Mouse (Mus musculus): ENCODE results near the gene Hes1.
A peak's percentile ranks its signal among the peaks of the same experiment; 100 is the strongest.

Gene Hes1

DNA sequence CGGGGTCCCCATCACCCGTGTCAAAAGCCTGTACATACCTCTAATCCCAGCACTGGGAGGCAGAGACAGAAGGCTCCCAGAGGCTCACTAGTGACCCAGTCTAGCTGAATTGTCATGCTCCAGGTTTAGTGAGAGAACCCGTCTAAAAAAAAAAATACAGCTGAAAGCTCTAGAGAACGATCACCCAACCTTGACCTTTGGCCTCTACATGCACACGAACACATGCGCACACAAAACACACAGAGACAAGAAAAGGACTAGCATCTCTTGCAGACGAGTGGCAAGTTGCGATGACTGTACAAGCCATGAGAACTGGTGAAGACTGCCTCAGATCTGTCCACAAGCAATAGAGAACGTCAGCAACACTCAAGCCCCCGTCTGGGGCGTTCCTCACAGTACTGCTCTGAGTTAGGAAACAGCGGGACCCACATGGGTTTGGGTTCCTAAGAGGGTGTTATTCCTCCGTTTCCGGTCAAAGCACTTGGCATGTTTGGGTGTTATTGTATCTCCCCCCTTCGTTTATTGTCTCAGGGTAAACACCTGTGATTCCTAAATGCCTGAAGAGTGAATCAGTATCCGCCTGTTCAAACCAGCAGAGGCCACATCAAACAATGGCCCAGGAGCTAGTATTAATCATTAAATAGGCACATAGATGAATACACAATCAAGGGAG is 11.2 kb upstream of the Hes1 start:
- DNase-seq: no peak

DNA sequence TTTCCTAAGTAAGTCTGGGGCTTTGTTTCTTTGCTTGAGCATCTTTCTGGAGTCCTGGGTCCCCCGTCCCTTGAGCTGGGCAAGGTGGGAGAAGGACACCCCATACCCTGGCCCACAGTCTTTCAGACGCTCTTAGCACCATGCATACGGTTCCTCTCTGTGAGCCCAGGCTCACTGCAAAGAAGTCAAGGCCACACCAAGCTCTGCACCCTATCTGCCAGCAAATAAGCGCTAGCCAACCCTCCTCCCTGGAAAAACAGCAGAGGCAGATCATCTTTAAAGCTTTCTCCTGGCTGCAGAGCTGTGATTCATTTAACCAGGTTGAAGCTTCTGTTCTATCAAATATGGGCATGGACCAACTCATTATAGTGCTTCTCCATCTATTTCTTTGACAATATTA is 9.6 kb upstream of the Hes1 start:
- DNase-seq: no peak

GRCm38 (mm10) chr16:30055361-30055889 is 8.8 kb upstream of the Hes1 start:
- DNase-seq: no peak

GRCm38 (mm10) chr16:30055927-30056326 is 8.3 kb upstream of the Hes1 start:
- DNase-seq: no peak

DNA sequence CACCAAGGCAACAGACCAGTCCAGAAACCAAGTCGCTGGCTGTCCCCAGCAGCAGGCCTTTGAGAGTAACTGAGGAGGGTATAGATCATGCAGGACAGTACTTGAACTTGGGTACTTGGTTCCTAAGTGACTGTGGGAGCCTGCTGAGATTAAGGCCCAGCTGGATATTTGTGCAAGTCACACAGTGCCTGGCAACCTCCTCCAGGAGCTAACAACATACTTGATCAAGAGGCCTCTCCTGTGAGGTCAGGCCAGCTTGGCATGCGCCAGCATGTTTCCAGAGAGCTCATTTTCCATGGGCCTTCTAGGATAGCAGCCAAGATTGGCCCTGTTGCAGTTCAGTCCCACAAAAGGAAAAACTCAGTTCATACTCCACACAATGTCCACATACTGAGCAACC is 7.3 kb upstream of the Hes1 start:
- no peak for DNase-seq

DNA sequence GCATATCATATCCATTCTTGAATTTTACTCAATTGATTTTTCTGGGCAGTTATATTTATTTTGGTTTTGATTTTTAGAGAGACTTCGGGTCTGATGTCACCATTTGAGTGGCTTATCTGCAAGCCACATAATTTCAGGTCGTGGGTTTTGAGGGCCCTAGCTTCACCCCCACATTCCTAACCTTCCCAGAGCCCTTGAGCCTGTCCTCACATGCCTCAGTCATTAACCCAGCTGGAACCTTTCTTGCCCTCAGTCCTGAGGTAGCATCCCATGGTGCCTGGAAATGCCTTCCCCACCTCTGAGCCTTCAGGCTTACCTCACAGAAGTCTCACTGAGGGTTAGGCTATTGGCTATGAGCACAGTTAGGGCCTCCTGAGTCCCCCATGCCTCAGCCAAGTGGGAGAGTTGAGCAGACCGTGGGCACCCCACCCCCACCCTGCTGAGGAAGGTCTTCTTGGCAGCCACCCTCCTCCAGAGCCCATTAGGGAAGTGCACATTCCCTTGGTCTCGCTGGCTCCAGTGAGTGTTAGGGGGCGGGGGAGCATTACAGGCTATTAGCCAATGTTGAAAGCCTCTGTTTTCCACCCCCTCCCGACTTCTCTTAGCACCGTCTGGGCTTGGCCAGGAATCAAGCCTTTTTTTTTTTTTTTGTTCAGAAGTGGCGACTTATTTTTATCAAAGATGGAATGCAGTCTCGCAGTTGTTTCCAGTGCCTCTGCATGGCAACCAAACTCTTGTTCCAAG is 5.0 kb upstream of the Hes1 start:
- DNase-seq: no peak

- DNase-seq: no peak
Measured at GRCm38 (mm10) chr16:30060412-30060811, 3.8 kb upstream of the Hes1 start.

DNA sequence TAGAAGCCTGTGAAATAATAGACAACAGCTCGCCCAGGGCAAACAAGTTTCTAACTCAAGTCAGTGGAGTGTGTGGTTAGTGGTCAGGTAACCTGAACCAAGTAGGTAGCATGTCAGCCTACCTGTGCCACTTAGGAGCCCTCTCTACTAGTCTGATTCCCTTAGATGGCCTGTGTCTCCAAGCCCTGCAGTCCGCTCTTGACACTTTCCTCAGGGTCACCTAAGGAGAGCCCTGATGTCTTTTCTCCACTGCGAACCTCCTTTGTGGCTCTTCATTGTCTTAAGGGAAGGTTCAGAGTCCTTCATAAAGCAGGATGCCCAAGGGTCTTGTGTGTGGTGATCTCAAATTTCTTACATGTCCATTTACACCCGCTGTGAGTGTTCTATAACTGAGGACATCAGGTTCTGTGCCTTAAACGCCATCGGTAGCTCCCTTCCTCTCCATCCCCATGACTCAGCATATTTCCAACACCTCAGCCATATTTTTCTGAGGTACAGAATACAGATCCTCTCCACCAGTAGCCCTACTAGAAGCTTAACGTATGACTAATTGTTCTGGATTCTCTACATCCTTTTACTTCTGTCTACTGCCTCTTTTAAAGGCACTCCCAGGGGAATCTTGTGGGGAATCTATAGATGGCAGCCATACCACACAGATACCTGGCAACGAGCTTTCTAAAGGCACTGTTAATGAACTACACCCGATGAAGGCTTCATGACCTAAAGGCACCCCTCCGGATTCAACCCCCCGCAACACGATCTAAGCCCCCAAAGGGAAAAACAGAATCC is 1.7 kb upstream of the Hes1 start:
- no peak for DNase-seq

- DNase-seq: peak; percentile 50
Measured at GRCm38 (mm10) chr16:30063121-30063881, 883 bp upstream of the Hes1 start.

DNA sequence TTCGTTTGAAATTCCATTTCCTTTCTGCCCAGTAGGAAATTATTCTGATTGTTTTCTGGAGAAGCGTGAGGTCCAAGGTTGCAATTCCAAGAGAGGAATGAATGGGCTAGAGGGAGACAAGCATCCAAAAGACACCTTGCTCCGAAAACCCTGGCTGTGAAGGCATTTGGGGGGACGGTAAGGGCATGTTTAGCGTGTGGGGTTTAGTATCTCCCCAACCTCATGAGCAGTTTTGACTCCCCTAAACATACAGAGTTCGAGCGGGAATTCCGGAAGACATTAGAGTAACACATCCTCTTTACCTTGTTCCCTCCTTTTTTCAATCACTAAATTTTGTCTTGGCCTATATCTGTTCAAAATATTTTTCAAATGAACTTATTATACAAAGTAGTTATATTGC is 429 bp downstream of the Hes1 start:
- DNase-seq: no peak

GRCm38 (mm10) chr16:30065077-30065476 is 893 bp downstream of the Hes1 start:
- peak; percentile 64 for DNase-seq

- no peak for DNase-seq
Measured at GRCm38 (mm10) chr16:30065537-30066183, 1.5 kb downstream of the Hes1 start.

GRCm38 (mm10) chr16:30066184-30066851 is 2.1 kb downstream of the Hes1 start:
- peak; percentile 56 for DNase-seq

- DNase-seq: peak; percentile 95
Measured at GRCm38 (mm10) chr16:30066852-30067301, 2.7 kb downstream of the Hes1 start.

DNA sequence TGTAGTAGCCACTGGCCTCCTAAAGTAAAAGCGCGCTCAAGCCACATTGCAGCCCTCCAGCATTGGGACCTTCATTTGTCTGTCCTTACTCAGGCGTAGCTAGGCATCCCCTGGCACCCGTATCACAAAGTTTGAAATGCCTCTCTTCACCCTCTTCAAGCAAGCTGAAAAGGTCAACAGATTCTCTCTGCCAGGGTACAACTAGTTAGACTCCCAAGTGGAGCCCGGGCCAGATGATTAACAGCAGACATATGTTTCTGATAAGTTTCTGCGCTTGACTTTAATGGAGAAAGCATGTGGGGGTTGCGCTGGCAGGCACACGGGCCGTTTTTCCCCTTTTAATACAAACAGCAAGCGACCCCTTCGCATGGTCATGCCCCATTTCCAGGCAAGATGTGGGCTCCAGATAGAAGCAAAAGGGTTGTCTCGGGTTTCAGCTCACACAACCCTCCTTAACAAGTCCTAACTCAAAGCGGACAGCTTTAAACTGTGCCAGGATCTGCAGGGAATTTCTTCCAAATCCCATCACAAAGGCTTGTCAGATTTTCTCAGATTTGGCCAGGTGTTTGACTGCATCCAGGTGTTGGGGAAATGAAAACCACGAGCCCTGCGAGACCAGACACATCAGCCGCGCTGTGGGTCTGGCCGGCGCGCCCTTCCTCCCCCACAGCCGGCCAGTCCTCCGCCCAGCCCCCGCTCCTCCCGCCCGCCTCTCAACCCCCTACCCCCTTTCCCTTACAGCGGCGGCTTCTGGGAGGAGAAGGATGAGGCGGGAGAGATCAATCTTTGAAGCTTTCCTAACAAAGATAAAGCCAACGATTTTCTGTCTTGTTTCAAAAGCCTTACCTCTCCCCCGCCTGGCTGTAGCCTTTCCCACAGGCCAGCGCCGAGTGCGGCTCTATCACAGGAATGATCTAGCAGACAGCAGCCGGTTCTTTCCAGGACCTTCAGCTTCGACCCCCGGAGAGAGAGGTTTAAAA is 4.1 kb downstream of the Hes1 start:
- peak; percentile 27 for DNase-seq

- no peak for DNase-seq
Measured at GRCm38 (mm10) chr16:30069580-30069949, 5.4 kb downstream of the Hes1 start.

- DNase-seq: peak; percentile 74
Measured at GRCm38 (mm10) chr16:30069950-30070770, 6.0 kb downstream of the Hes1 start.

DNA sequence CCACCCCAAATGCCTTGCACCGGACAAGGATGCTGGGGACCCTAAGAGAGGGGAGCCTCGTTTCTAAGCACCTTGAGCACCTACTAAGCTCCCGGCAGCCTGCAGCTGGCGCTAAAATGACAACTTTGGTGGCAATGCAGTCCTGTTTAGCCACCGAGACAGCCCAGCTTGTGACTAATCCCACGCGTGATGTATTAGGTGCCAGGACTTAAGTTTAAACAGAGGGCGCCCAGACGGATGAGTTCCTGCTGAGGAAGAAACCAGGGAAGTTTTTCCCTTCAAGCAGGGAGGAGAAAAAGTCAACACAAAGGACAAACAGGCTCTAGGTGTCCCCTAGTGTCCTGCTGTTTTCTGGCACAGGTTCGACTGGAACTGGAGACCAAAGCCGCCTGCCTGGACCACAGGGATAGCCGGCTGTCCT is 6.6 kb downstream of the Hes1 start:
- DNase-seq: no peak

- no peak for DNase-seq
Measured at GRCm38 (mm10) chr16:30073317-30073716, 9.1 kb downstream of the Hes1 start.
